Mouse (Mus musculus): ENCODE measurements at regions not wholly inside any gene's neighbourhood (a gene's known extent, or its start where the extent isn't known, plus 50 kb on each side); places are given as distances from the start of the nearest gene placed in this dataset.
A peak's percentile ranks its signal among the peaks of the same experiment; 100 is the strongest.
"Not testable (repeated sequence)": the region's sequence is repeated elsewhere in the genome, so short reads cannot be mapped to it uniquely, and the experiment has no call there.

- not testable (repeated sequence) for DNase-seq (ENCODE audit: extremely low spot score)
Observed at GRCm38 (mm10) chr10:85731163-85731562, 98.1 kb upstream of the Pwp1 start.

- DNase-seq (ENCODE audit: extremely low spot score): peak; percentile 4
Observed at GRCm38 (mm10) chr10:85731796-85732388, 97.4 kb upstream of the Pwp1 start.

- peak; percentile 1 for DNase-seq (ENCODE audit: extremely low spot score)
Observed at GRCm38 (mm10) chr10:85737796-85738195, 91.5 kb upstream of the Pwp1 start.

GRCm38 (mm10) chr10:85739008-85739407 lies 90.3 kb upstream of the Pwp1 start:
- no peak for DNase-seq (ENCODE audit: extremely low spot score)

- DNase-seq (ENCODE audit: extremely low spot score): not testable (repeated sequence)
Observed at GRCm38 (mm10) chr10:85739565-85739964, 89.7 kb upstream of the Pwp1 start.

GRCm38 (mm10) chr10:85741972-85742371 lies 87.3 kb upstream of the Pwp1 start:
- DNase-seq (ENCODE audit: extremely low spot score): no peak

GRCm38 (mm10) chr10:85745390-85745789 lies 83.9 kb upstream of the Pwp1 start:
- not testable (repeated sequence) for DNase-seq (ENCODE audit: extremely low spot score)

- not testable (repeated sequence) for DNase-seq (ENCODE audit: extremely low spot score)
Observed at GRCm38 (mm10) chr10:85745818-85746217, 83.5 kb upstream of the Pwp1 start.

GRCm38 (mm10) chr10:85749549-85749948 lies 79.7 kb upstream of the Pwp1 start:
- not testable (repeated sequence) for DNase-seq (ENCODE audit: extremely low spot score)

GRCm38 (mm10) chr10:85775035-85775434 lies 54.3 kb upstream of the Pwp1 start:
- DNase-seq (ENCODE audit: extremely low spot score): no peak

Data from embryo, embryonic 9.5 days (tissue).